In the genomic region with DNA sequence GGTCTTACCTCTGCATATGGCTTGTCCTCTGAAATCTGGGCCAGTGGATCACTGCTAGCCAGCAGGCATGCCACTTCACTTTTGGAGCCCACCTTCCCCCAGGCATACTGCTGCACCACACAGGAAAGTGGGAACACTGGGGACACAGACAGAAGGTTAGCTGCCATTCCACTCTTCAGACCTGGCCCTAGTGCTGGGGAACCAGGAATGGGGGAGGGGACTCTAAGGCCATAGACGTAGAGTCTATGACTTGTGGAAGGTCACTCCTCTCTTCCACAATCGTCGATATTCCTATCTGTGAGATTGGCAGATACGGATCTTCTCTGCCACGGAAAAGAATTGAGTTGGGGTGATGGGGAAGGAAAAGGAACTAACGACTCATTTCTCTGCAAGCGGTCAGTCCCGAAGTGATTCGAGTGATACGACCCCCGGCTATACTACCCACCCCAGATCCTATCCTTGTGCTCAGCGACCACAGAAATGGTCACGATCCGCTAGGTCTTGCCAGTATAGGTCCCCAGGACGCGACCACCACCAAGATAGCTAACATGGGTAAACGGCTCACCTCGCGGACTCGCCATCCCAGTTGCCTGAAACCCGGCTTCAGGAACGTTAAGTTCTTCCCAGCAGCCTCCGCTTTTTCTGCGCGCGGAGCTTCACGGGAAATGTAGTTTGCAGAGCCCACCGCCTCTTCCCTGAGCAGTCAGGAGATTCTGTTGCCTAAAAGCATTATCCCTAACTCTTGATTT, we compare ENCODE assay signal across 8 mouse cellular contexts. TPM values are rescaled to one million over a fixed set of nuclear protein-coding genes. Genes with fewer than 3 reads are reported as not detected.
DNase-seq lines count a peak whose midpoint lies in the region; ATAC-seq and TF ChIP-seq lines count a peak whose summit lies in the region.

Gene Mpi, minus strand, starts transcription at position 625 of the 749 bp plus-strand sequence.

- H3K9ac ChIP-seq in intestine, postnatal 0 days (ENCODE audit: low read depth, low read length): peak within 1 kb of the TSS; percentile 57
- peak within 1 kb of the TSS; percentile 66 for H3K9ac ChIP-seq in limb, embryonic 12.5 days (replicated peaks)
- H3K9ac ChIP-seq in midbrain, embryonic 14.5 days (replicated peaks; ENCODE audit: low read length): peak within 1 kb of the TSS; percentile 49

- H3K27me3 ChIP-seq in intestine, postnatal 0 days (replicated peaks; ENCODE audit: control insufficient read depth, insufficient read depth, low read length): no peaks in the 10 kb centered on the region
- no peaks in the 10 kb centered on the region for H3K27me3 ChIP-seq in limb, embryonic 12.5 days
- no peaks in the 10 kb centered on the region for H3K27me3 ChIP-seq in midbrain, embryonic 14.5 days (ENCODE audit: control insufficient read depth, insufficient read depth, low read length)
- no peaks in the 10 kb centered on the region for H3K27me3 ChIP-seq in splenic B cell, adult 2 months (ENCODE audit: control insufficient read depth, insufficient read depth, low read length, poor library complexity, severe bottlenecking)

- no peaks in the 10 kb centered on the region for H3K9me3 ChIP-seq in intestine, postnatal 0 days (ENCODE audit: control insufficient read depth)
- no peaks in the 10 kb centered on the region for H3K9me3 ChIP-seq in limb, embryonic 12.5 days
- no peaks in the 10 kb centered on the region for H3K9me3 ChIP-seq in midbrain, embryonic 14.5 days (ENCODE audit: control insufficient read depth, low read length)

- H3K4me3 ChIP-seq in intestine, postnatal 0 days (ENCODE audit: low read depth, low read length): peak within 1 kb of the TSS; percentile 51
- peak within 1 kb of the TSS; percentile 67 for H3K4me3 ChIP-seq in limb, embryonic 12.5 days (replicated peaks)
- peak within 1 kb of the TSS; percentile 49 for H3K4me3 ChIP-seq in midbrain, embryonic 14.5 days (replicated peaks; ENCODE audit: low read depth, low read length)

- 0% methylated on average over 28 of the region's 28 CpGs for WGBS in intestine, postnatal 0 days
- whole genome bisulfite sequencing in limb, embryonic 12.5 days: under 1% methylated on average over 28 of the region's 28 CpGs
- under 1% methylated on average over 28 of the region's 28 CpGs for WGBS in midbrain, embryonic 14.5 days

- no peak for ATAC-seq in intestine, postnatal 0 days
- peak; percentile 63; the same call in 1 of the 2 replicates for ATAC-seq in limb, embryonic 12.5 days (ENCODE audit: insufficient number of reproducible peaks, insufficient read depth, low FRiP score, low TSS enrichment, low read depth)
- peak; percentile 46; the same call in 1 of the 2 replicates for ATAC-seq in midbrain, embryonic 14.5 days (ENCODE audit: low FRiP score, low TSS enrichment)

- H3K27ac ChIP-seq in intestine, postnatal 0 days (ENCODE audit: low read depth, low read length): no peak within 1 kb of the TSS
- H3K27ac ChIP-seq in limb, embryonic 12.5 days: no peak within 1 kb of the TSS
- no peak within 1 kb of the TSS for H3K27ac ChIP-seq in midbrain, embryonic 14.5 days (replicated peaks; ENCODE audit: low read depth, low read length)

- H3K4me2 ChIP-seq in intestine, postnatal 0 days (replicated peaks; ENCODE audit: low read depth): peak within 1 kb of the TSS; percentile 73
- H3K4me2 ChIP-seq in limb, embryonic 12.5 days: peak within 1 kb of the TSS; percentile 83
- peak within 1 kb of the TSS; percentile 60 for H3K4me2 ChIP-seq in midbrain, embryonic 14.5 days (ENCODE audit: low read length)

- peak; percentile 80 to 85 for DNase-seq in left cerebral cortex, adult 18-20 months (ENCODE audit: low spot score in 2 of 2)
- DNase-seq in left cerebral cortex, adult 11 months (ENCODE audit: low spot score): no peak
- peak; percentile 75 for DNase-seq in embryo, embryonic 9.5 days (ENCODE audit: extremely low spot score)
- no peak for DNase-seq in gonadal fat pad, adult 2 months (ENCODE audit: low read depth)
- DNase-seq in midbrain, embryonic 14.5 days: peak; percentile 91
- DNase-seq in splenic B cell, adult 2 months (ENCODE audit: low read depth, low spot score): peak; percentile 36

- H3K4me1 ChIP-seq in intestine, postnatal 0 days (replicated peaks; ENCODE audit: control insufficient read depth, insufficient read depth, low read length): peaks cover 2% of the 10 kb centered on the region; the same call in 1 of the 2 replicates
- H3K4me1 ChIP-seq in limb, embryonic 12.5 days (replicated peaks): peaks cover 7% of the 10 kb centered on the region
- peaks cover 6% of the 10 kb centered on the region; the same call in 1 of the 2 replicates for H3K4me1 ChIP-seq in midbrain, embryonic 14.5 days (ENCODE audit: control insufficient read depth, insufficient read depth, low read length)

- peaks cover 18% of the 10 kb centered on the region; the same call in 1 of the 2 replicates for H3K36me3 ChIP-seq in intestine, postnatal 0 days (ENCODE audit: control insufficient read depth, insufficient read depth)
- H3K36me3 ChIP-seq in limb, embryonic 12.5 days: peaks cover 35% of the 10 kb centered on the region
- peaks cover 35% of the 10 kb centered on the region for H3K36me3 ChIP-seq in midbrain, embryonic 14.5 days (ENCODE audit: control insufficient read depth, insufficient read depth, low read length)
- no peaks in the 10 kb centered on the region; the same call in 1 of the 2 replicates for H3K36me3 ChIP-seq in splenic B cell, adult 2 months (ENCODE audit: control insufficient read depth, insufficient read depth, low read length, poor library complexity, severe bottlenecking)

- TF ChIP-seq CTCF in intestine, postnatal 0 days (IDR thresholded peaks at IDR 0.05; ENCODE audit: low read depth): no peak

RNA-seq across cellular contexts. Expression of gene Mpi, which starts in this region (rescaled TPM):
- total RNA-seq in left cerebral cortex, adult 18-20 months (2021): 10 to 100 TPM; 66.0 to 69.4 TPM
- 61.7 and 76.0 TPM in 2 replicates for polyA plus RNA-seq in gonadal fat pad, adult 2 months (2012; rRNA removed)
- 22.8 and 27.5 TPM in 2 replicates for polyA plus RNA-seq in intestine, postnatal 0 days (2015; fragmentation: Nextera tagmentation; extraction: Ambion mirVana)
- 56.8 and 58.0 TPM in 2 replicates for polyA plus RNA-seq in limb, embryonic 12.5 days (2016; fragmentation: Nextera tagmentation; extraction: Ambion mirVana)
- 53.5 and 56.5 TPM in 2 replicates for polyA plus RNA-seq in midbrain, embryonic 14.5 days (2014; fragmentation: Nextera tagmentation; extraction: Ambion mirVana)

Comparison
In these comparisons a context has a peak if more than half of its experiments do, and no peak if none do; other contexts are left out.
1. DNase-seq: peak in left cerebral cortex, adult 18-20 months (2 of 2), embryo, embryonic 9.5 days (single experiment), midbrain, embryonic 14.5 days (single experiment) and splenic B cell, adult 2 months (single experiment); none in left cerebral cortex, adult 11 months (single experiment) and gonadal fat pad, adult 2 months (single experiment).
2. Peak in every context shown above with its lines, with median percentiles within 50 percentile points of each other: H3K4me2 ChIP-seq, H3K4me3 ChIP-seq and H3K9ac ChIP-seq.